Mouse (Mus musculus) testis, adult 2 months (tissue): ENCODE measurements at regions not wholly inside any gene's neighbourhood (a gene's known extent, or its start where the extent isn't known, plus 50 kb on each side); places are given as distances from the start of the nearest gene placed in this dataset.

Source experiments
- H3K27ac ChIP-seq: fragments of 200-500 bp; 2 replicates; pipeline ENCODE4 v1.5.1; 2012; ENCODE audit warnings: low read depth, low read length; ENCODE audit not compliant: control insufficient read depth, insufficient read depth
- H3K27me3 ChIP-seq: fragments of 200-500 bp; 2 replicates; pipeline ENCODE4 v1.6.1; 2012; ENCODE audit warnings: mild to moderate bottlenecking, low read length, moderate library complexity; ENCODE audit not compliant: control insufficient read depth, insufficient read depth
- H3K36me3 ChIP-seq: fragments of 200-500 bp; 2 replicates; pipeline ENCODE4 v1.6.1; 2012; ENCODE audit warnings: mild to moderate bottlenecking, low read length; ENCODE audit not compliant: control insufficient read depth, insufficient read depth
- H3K4me1 ChIP-seq: fragments of 200-500 bp; 2 replicates; pipeline ENCODE4 v1.6.1; 2012; ENCODE audit warnings: low read length; ENCODE audit not compliant: control insufficient read depth, insufficient read depth
- H3K4me3 ChIP-seq: fragments of 200-500 bp; 2 replicates; pipeline ENCODE4 v1.5.1; 2012; ENCODE audit warnings: low read depth, mild to moderate bottlenecking, low read length, moderate library complexity, mixed read lengths; ENCODE audit not compliant: control insufficient read depth
- CTCF ChIP-seq: fragments of 200-500 bp; IDR thresholded peaks from 2 replicates; pipeline ENCODE4 v1.5.1; 2012; ENCODE audit warnings: low read depth, mild to moderate bottlenecking, inconsistent platforms, low read length, moderate library complexity; ENCODE audit not compliant: control insufficient read depth, insufficient read depth, insufficient replicate concordance
- POLR2A ChIP-seq: fragments of 200-500 bp; IDR thresholded peaks from 2 replicates; pipeline ENCODE4 v1.6.1; 2012; ENCODE audit warnings: low read depth, mild to moderate bottlenecking, inconsistent platforms, low read length, moderate library complexity; ENCODE audit not compliant: control insufficient read depth

GRCm38 (mm10) chr13:107872574-107872973 lies 171.7 kb upstream of the Smim15 start:
- H3K27me3 ChIP-seq = no peaks in the 10 kb centered on the region
- no peak for TF ChIP-seq CTCF
- TF ChIP-seq POLR2A = no peak
- no peaks in the 10 kb centered on the region for H3K36me3 ChIP-seq
- no peaks in the 10 kb centered on the region for H3K4me1 ChIP-seq
- no peak overlapping the region for H3K27ac ChIP-seq
- H3K4me3 ChIP-seq = no peak overlapping the region

GRCm38 (mm10) chr13:107872137-107872536 lies 172.1 kb upstream of the Smim15 start:
- Histone ChIP-seq H3K36me3 (no peaks in the 10 kb centered on the region), H3K27me3 (no peaks in the 10 kb centered on the region), H3K4me3 (no peak overlapping the region), H3K4me1 (no peaks in the 10 kb centered on the region), H3K27ac (no peak overlapping the region)
- no peak for TF ChIP-seq CTCF
- no peak for TF ChIP-seq POLR2A

GRCm38 (mm10) chr13:107868906-107869305 lies 175.3 kb upstream of the Smim15 start:
- Histone ChIP-seq H3K27ac (no peak overlapping the region), H3K36me3 (no peaks in the 10 kb centered on the region), H3K4me3 (no peak overlapping the region), H3K27me3 (no peaks in the 10 kb centered on the region), H3K4me1 (no peaks in the 10 kb centered on the region)
- no peak for TF ChIP-seq CTCF
- TF ChIP-seq POLR2A = no peak

GRCm38 (mm10) chr13:107866825-107867224 lies 177.4 kb upstream of the Smim15 start:
- no peaks in the 10 kb centered on the region for H3K36me3 ChIP-seq
- no peaks in the 10 kb centered on the region for H3K27me3 ChIP-seq
- no peaks in the 10 kb centered on the region for H3K4me1 ChIP-seq
- H3K27ac ChIP-seq = no peak overlapping the region
- no peak overlapping the region for H3K4me3 ChIP-seq
- TF ChIP-seq POLR2A (no peak), CTCF (no peak)

GRCm38 (mm10) chr13:107862793-107863654 lies 181.2 kb upstream of the Smim15 start:
- Histone ChIP-seq H3K36me3 (no peaks in the 10 kb centered on the region), H3K27me3 (no peaks in the 10 kb centered on the region), H3K4me1 (no peaks in the 10 kb centered on the region), H3K4me3 (no peak overlapping the region), H3K27ac (no peak overlapping the region)
- TF ChIP-seq CTCF (no peak), POLR2A (no peak)

- H3K4me1 ChIP-seq = no peaks in the 10 kb centered on the region
- no peak overlapping the region for H3K27ac ChIP-seq
- no peaks in the 10 kb centered on the region for H3K27me3 ChIP-seq
- no peak overlapping the region for H3K4me3 ChIP-seq
- no peak for TF ChIP-seq POLR2A
- no peak for TF ChIP-seq CTCF
- H3K36me3 ChIP-seq = no peaks in the 10 kb centered on the region
These were observed 182.7 kb upstream of the Smim15 start for GRCm38 (mm10) chr13:107861384-107862134.

GRCm38 (mm10) chr13:107857043-107857755 lies 187.0 kb upstream of the Smim15 start:
- no peak overlapping the region for H3K4me3 ChIP-seq
- H3K27ac ChIP-seq = no peak overlapping the region
- no peaks in the 10 kb centered on the region for H3K36me3 ChIP-seq
- TF ChIP-seq CTCF (no peak), POLR2A (no peak)
- H3K4me1 ChIP-seq = no peaks in the 10 kb centered on the region
- H3K27me3 ChIP-seq = no peaks in the 10 kb centered on the region
